Mouse (Mus musculus) layer of hippocampus, postnatal 36 days (tissue): ENCODE results near the gene Csrp3. TPM values are rescaled to one million over a fixed set of nuclear protein-coding genes. Genes with fewer than 3 reads are reported as not detected.

Source experiments
- DNase-seq, 2 experiments: peaks; one replicate each; pipeline ENCODE4 v3.0.0; 2022
- total RNA-seq, 2 experiments: library from RNA; stranded (reverse); gene quantifications; 2 replicates each; pipeline ENCODE4 v1.2.3; 2021

The Csrp3 gene
- total RNA-seq: not detected

- no peak for DNase-seq
Observed at GRCm38 (mm10) chr7:48847820-48848650, at the start of gene Csrp3. Gene Csrp3, minus strand, starts transcription at chr7:48848033.

GRCm38 (mm10) chr7:48896051-48896450, 48.2 kb upstream of the Csrp3 start:
- no peak for DNase-seq

GRCm38 (mm10) chr7:48895475-48895874, 47.6 kb upstream of the Csrp3 start:
- no peak for DNase-seq

GRCm38 (mm10) chr7:48894763-48895162, 46.9 kb upstream of the Csrp3 start:
- DNase-seq: no peak

GRCm38 (mm10) chr7:48894152-48894551, 46.3 kb upstream of the Csrp3 start:
- DNase-seq: peak; percentile 62 to 71

GRCm38 (mm10) chr7:48893093-48893492, 45.3 kb upstream of the Csrp3 start:
- no peak for DNase-seq

- DNase-seq: no peak
Observed at GRCm38 (mm10) chr7:48891029-48891428, 43.2 kb upstream of the Csrp3 start.

GRCm38 (mm10) chr7:48888751-48889150, 40.9 kb upstream of the Csrp3 start:
- no peak for DNase-seq

- no peak for DNase-seq
Observed at GRCm38 (mm10) chr7:48887973-48888372, 40.1 kb upstream of the Csrp3 start.

GRCm38 (mm10) chr7:48884266-48884611, 36.4 kb upstream of the Csrp3 start:
- no peak for DNase-seq

GRCm38 (mm10) chr7:48883525-48884265, 35.9 kb upstream of the Csrp3 start:
- no peak for DNase-seq

- DNase-seq: no peak
Observed at GRCm38 (mm10) chr7:48881971-48882609, 34.3 kb upstream of the Csrp3 start.

- no peak for DNase-seq
Observed at GRCm38 (mm10) chr7:48881486-48881885, 33.7 kb upstream of the Csrp3 start, which contains the start of gene E2f8. Gene E2f8, minus strand, starts transcription at chr7:48881596.

- peak; percentile 92 to 93 for DNase-seq
Observed at GRCm38 (mm10) chr7:48880591-48881481, 33.0 kb upstream of the Csrp3 start.

GRCm38 (mm10) chr7:48879574-48879973, 31.7 kb upstream of the Csrp3 start:
- no peak for DNase-seq

GRCm38 (mm10) chr7:48877786-48878390, 30.1 kb upstream of the Csrp3 start:
- no peak for DNase-seq

- peak in 1 of 2 experiments; percentile 34 for DNase-seq
Observed at GRCm38 (mm10) chr7:48876526-48876925, 28.7 kb upstream of the Csrp3 start.

- no peak for DNase-seq
Observed at GRCm38 (mm10) chr7:48875096-48875495, 27.3 kb upstream of the Csrp3 start.

- no peak for DNase-seq
Observed at GRCm38 (mm10) chr7:48871292-48871691, 23.5 kb upstream of the Csrp3 start.

GRCm38 (mm10) chr7:48870579-48871180, 22.8 kb upstream of the Csrp3 start:
- DNase-seq: no peak

- DNase-seq: no peak
Observed at GRCm38 (mm10) chr7:48870144-48870543, 22.3 kb upstream of the Csrp3 start.
